Mouse (Mus musculus) cerebellum, adult 2 months (tissue): ENCODE data around the gene Cphx3. TPM values are rescaled to one million over a fixed set of nuclear protein-coding genes. Genes with fewer than 3 reads are reported as not detected.

ENCODE experiments used
- polyA plus RNA-seq: library from polyadenylated mRNA; depleted of rRNA; stranded (reverse); fragments of >200 nt; gene quantifications from 2 replicates; pipeline ENCODE4 v1.2.3, GENCODE M21; 2012; rRNA removed

Cphx3 gene
- polyA plus RNA-seq, 1 experiment = not detected

Other genes with a start within 250 kb of the Cphx3 start
- gene Anxa11, start 240.1 kb upstream of the Cphx3 start, polyA plus RNA-seq = 12.3 and 12.9 TPM in 2 replicates
- 0.27 TPM in 1 of 2 replicates, not detected in the other for gene Plac9a, start 179.2 kb upstream of the Cphx3 start, polyA plus RNA-seq
- gene Tmem254a, start 154.6 kb upstream of the Cphx3 start, polyA plus RNA-seq = 2.0 and 2.6 TPM in 2 replicates
- gene Cphx1, start 144.0 kb upstream of the Cphx3 start, polyA plus RNA-seq = 0.15 TPM in 1 of 2 replicates, not detected in the other
- 1.2 and 1.6 TPM in 2 replicates for gene Duxbl1, start 103.7 kb upstream of the Cphx3 start, polyA plus RNA-seq
- 1.5 and 5.1 TPM in 2 replicates for gene Gm9780, start 39.6 kb upstream of the Cphx3 start, polyA plus RNA-seq
- gene Tmem254c, start 14.9 kb upstream of the Cphx3 start, polyA plus RNA-seq = 0.13 and 3.7 TPM in 2 replicates
- not detected in 2 replicates for gene Cphx2, start 781 bp upstream of the Cphx3 start, polyA plus RNA-seq
- not detected in 2 replicates for gene Duxbl2, start 36.1 kb downstream of the Cphx3 start, polyA plus RNA-seq
- 2.3 and 3.7 TPM in 2 replicates for gene Plac9b, start 100.2 kb downstream of the Cphx3 start, polyA plus RNA-seq
- 15.1 and 19.6 TPM in 2 replicates for gene Tmem254b, start 124.7 kb downstream of the Cphx3 start, polyA plus RNA-seq
- gene Duxbl3, start 175.7 kb downstream of the Cphx3 start, polyA plus RNA-seq = 0.28 and 0.70 TPM in 2 replicates